Mouse (Mus musculus) hindbrain, embryonic 12.5 days (tissue): Measurements from ENCODE around the gene Olah. TPM values are rescaled to one million over a fixed set of nuclear protein-coding genes. Genes with fewer than 3 reads are reported as not detected.

Experiments
- ATAC-seq: fragments of 200-750 bp; cut with Nextera tagmentation; 2 replicates; pipeline ENCODE4 v1.8.0; 2017; ENCODE audit warnings: moderate TSS enrichment; ENCODE audit not compliant: low FRiP score
- H3K27ac ChIP-seq: fragments of 300-500 bp; sonication (generic); 2 replicates; pipeline ENCODE4 v1.5.1; 2016; ENCODE audit warnings: mild to moderate bottlenecking
- H3K27me3 ChIP-seq: fragments of 300-500 bp; sonication (generic); 2 replicates; pipeline ENCODE4 v1.6.1; 2016; ENCODE audit warnings: mild to moderate bottlenecking
- H3K36me3 ChIP-seq: fragments of 300-500 bp; sonication (generic); 2 replicates; pipeline ENCODE4 v1.6.1; 2016; ENCODE audit warnings: mild to moderate bottlenecking
- H3K4me1 ChIP-seq: fragments of 300-500 bp; sonication (generic); 2 replicates; pipeline ENCODE4 v1.6.1; 2016
- H3K4me2 ChIP-seq: fragments of 300-500 bp; sonication (generic); replicated peaks from 2 replicates; pipeline ENCODE4 v1.6.1; 2016; ENCODE audit warnings: mild to moderate bottlenecking
- H3K4me3 ChIP-seq: fragments of 300-500 bp; sonication (generic); 2 replicates; pipeline ENCODE4 v1.5.1; 2016; ENCODE audit warnings: mild to moderate bottlenecking
- H3K9ac ChIP-seq: fragments of 300-500 bp; sonication (generic); 2 replicates; pipeline ENCODE4 v1.6.1; 2016; ENCODE audit warnings: mild to moderate bottlenecking, moderate library complexity
- H3K9me3 ChIP-seq: fragments of 300-500 bp; sonication (generic); replicated peaks from 2 replicates; pipeline ENCODE4 v1.6.1; 2016; ENCODE audit warnings: mild to moderate bottlenecking
- WGBS: fragments of 180-500 bp; shearing (Covaris S2); methylation state at CpG from one replicate; pipeline ENCODE4 v1.1.7; 2016; 5-methylcytosine and 5-hydroxymethylcytosine counted together
- polyA plus RNA-seq: library from polyadenylated mRNA; unstranded; fragments of >200 nt; fragmentation: Nextera tagmentation; extraction: Ambion mirVana; gene quantifications from 2 replicates; pipeline ENCODE4 v1.2.1, GENCODE M21; 2016

Olah gene
- polyA plus RNA-seq, 1 experiment from 2014 or later, result not detected

GRCm38 (mm10) chr2:3414241-3414640 lies 17.2 kb upstream of the Olah start:
- 37% methylated on average over 4 of the region's 4 CpGs for WGBS
- Histone ChIP-seq H3K4me1 (0 out of 2 replicates have a peak, but pooled peaks cover 2% of the 10 kb centered on the region), H3K4me3 (no peak overlapping the region), H3K9me3 (no peaks in the 10 kb centered on the region), H3K9ac (no peak overlapping the region), H3K27me3 (peaks cover 12% of the 10 kb centered on the region), H3K4me2 (no peak overlapping the region), H3K27ac (no peak overlapping the region), H3K36me3 (no peaks in the 10 kb centered on the region)
- no peak for ATAC-seq

DNA sequence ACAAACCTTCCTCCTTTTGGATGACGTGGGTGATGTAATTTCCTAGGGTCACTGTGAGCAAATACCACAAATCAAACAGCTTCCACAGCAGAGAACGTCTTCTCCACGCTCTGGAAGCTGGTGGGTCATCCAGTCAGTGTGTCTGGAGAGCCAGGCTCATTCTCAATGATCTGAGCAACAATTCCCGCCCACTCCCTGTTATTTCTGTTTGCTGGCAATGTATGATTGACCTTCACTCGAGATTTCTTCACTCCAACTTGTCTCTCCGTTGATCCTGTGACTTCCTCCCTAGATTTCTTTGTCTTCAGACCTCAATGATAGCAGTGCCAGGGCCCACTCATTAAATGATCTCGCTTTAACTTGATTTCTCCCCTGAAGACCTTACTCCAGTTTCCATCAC lies 10.7 kb upstream of the Olah start:
- no peak for ATAC-seq
- Histone ChIP-seq H3K27me3 (no peaks in the 10 kb centered on the region), H3K4me1 (no peaks in the 10 kb centered on the region), H3K36me3 (no peaks in the 10 kb centered on the region), H3K9ac (no peak overlapping the region), H3K27ac (no peak overlapping the region), H3K4me3 (no peak overlapping the region), H3K4me2 (no peak overlapping the region), H3K9me3 (no peaks in the 10 kb centered on the region)
- WGBS, result 82% methylated on average over 7 of the region's 7 CpGs

- WGBS, result 88% methylated on average over 4 of the region's 4 CpGs
- H3K27ac ChIP-seq, result no peak overlapping the region
Measured at GRCm38 (mm10) chr2:3405981-3406380, 9.0 kb upstream of the Olah start.

GRCm38 (mm10) chr2:3391945-3392344 lies 5.1 kb downstream of the Olah start:
- Histone ChIP-seq H3K4me3 (no peak overlapping the region), H3K9me3 (no peaks in the 10 kb centered on the region), H3K4me2 (no peak overlapping the region), H3K4me1 (no peaks in the 10 kb centered on the region), H3K27ac (no peak overlapping the region), H3K36me3 (no peaks in the 10 kb centered on the region), H3K27me3 (no peaks in the 10 kb centered on the region), H3K9ac (no peak overlapping the region)
- WGBS, result 74% methylated on average over 2 of the region's 2 CpGs
- no peak for ATAC-seq

More at GRCm38 (mm10) chr2:3405981-3406380, 9.0 kb upstream of the Olah start:
- no peaks in the 10 kb centered on the region for H3K9me3 ChIP-seq
- no peaks in the 10 kb centered on the region for H3K36me3 ChIP-seq
- no peak overlapping the region for H3K4me3 ChIP-seq
- H3K27me3 ChIP-seq, result no peaks in the 10 kb centered on the region
- H3K4me2 ChIP-seq, result no peak overlapping the region
- no peak overlapping the region for H3K9ac ChIP-seq
- H3K4me1 ChIP-seq, result no peaks in the 10 kb centered on the region
- ATAC-seq, result no peak

GRCm38 (mm10) chr2:3387105-3387860 lies 9.7 kb downstream of the Olah start:
- no peaks in the 10 kb centered on the region for H3K4me1 ChIP-seq
- 87% methylated on average over 6 of the region's 6 CpGs for WGBS
- H3K27me3 ChIP-seq, result no peaks in the 10 kb centered on the region
- ATAC-seq, result no peak
- no peak overlapping the region for H3K4me2 ChIP-seq
- no peak overlapping the region for H3K4me3 ChIP-seq
- H3K36me3 ChIP-seq, result no peaks in the 10 kb centered on the region
- no peak overlapping the region for H3K27ac ChIP-seq
- H3K9ac ChIP-seq, result no peak overlapping the region
- no peaks in the 10 kb centered on the region for H3K9me3 ChIP-seq

DNA sequence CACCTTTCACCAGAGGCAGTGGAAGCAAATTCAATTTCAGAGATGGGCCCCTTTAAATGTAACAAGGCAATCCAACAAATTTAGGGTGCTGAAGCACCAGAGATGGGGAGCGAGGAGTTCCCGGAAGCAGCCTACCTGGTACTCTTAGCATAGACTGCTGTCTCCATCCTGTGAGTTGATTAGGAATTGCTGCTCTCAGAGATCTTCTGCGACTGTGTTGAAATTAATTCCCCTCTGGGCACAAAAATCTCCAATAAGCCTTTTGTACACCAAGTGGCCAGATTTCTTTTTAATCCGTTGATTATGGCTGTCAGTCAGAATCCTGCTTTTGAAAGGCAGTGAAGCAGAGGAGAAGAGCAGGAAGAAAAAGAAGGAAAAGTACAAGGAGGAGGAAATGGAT lies 31.9 kb downstream of the Olah start:
- H3K9me3 ChIP-seq, result no peaks in the 10 kb centered on the region
- H3K4me3 ChIP-seq, result no peak overlapping the region
- no peaks in the 10 kb centered on the region for H3K4me1 ChIP-seq
- 73% methylated on average over 4 of the region's 4 CpGs for WGBS
- no peak overlapping the region for H3K9ac ChIP-seq
- ATAC-seq, result no peak
- no peak overlapping the region for H3K4me2 ChIP-seq
- H3K36me3 ChIP-seq, result no peaks in the 10 kb centered on the region
- no peak overlapping the region for H3K27ac ChIP-seq
- no peaks in the 10 kb centered on the region for H3K27me3 ChIP-seq

DNA sequence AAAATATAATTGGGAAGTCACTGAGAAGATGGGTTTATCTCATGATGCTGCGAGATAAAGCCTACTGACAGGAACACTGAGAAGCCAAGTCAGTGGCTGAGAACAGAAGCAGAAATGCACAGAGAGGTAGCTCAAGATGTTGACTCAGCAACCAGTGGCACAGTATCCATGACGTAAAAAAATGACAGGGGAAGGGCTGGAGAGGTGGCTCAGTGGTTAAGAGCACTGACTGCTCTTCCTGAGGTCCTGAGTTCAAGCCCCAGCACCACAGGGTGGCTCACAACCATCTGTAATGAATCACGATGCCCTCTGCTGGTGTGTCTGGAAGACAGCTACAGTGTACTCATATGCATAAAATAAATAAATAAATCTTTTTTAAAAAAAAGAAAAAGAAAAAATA lies 35.9 kb downstream of the Olah start:
- H3K4me3 ChIP-seq, result no peak overlapping the region
- no peak overlapping the region for H3K27ac ChIP-seq
- H3K4me2 ChIP-seq, result no peak overlapping the region
- no peak for ATAC-seq
- 83% methylated on average over 3 of the region's 3 CpGs for WGBS
- no peaks in the 10 kb centered on the region for H3K4me1 ChIP-seq
- no peaks in the 10 kb centered on the region for H3K27me3 ChIP-seq
- H3K36me3 ChIP-seq, result no peaks in the 10 kb centered on the region
- no peak overlapping the region for H3K9ac ChIP-seq
- no peaks in the 10 kb centered on the region for H3K9me3 ChIP-seq

DNA sequence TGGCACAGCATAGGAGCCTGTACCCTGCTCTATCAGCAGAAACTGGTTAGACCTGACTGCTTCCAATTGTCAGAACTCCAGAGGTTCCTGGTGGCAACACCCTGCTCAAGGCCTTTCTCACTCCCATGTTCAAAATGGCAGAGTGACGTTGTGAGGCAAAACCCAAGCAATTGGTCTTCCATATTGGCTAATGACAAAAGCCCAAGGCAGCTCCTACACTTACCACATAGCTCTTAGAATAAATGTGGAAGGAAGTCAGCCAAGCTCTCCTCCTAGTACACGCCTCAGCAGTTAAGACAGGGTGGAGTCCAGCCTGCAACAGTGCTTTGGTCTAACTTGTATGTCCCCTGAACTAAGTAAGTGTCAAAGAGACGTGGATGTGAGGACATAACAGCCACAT lies 39.1 kb downstream of the Olah start:
- Histone ChIP-seq H3K4me2 (no peak overlapping the region), H3K4me1 (no peaks in the 10 kb centered on the region), H3K36me3 (no peaks in the 10 kb centered on the region), H3K9ac (no peak overlapping the region), H3K4me3 (no peak overlapping the region), H3K9me3 (no peaks in the 10 kb centered on the region), H3K27me3 (no peaks in the 10 kb centered on the region), H3K27ac (no peak overlapping the region)
- ATAC-seq, result no peak
- WGBS, result 77% methylated on average over 3 of the region's 3 CpGs

GRCm38 (mm10) chr2:3356311-3356710 lies 40.7 kb downstream of the Olah start:
- H3K4me2 ChIP-seq, result no peak overlapping the region
- H3K27ac ChIP-seq, result no peak overlapping the region
- ATAC-seq, result no peak
- H3K27me3 ChIP-seq, result no peaks in the 10 kb centered on the region
- no peaks in the 10 kb centered on the region for H3K36me3 ChIP-seq
- 82% methylated on average over 3 of the region's 3 CpGs for WGBS
- no peak overlapping the region for H3K9ac ChIP-seq
- H3K9me3 ChIP-seq, result no peaks in the 10 kb centered on the region
- no peaks in the 10 kb centered on the region for H3K4me1 ChIP-seq
- H3K4me3 ChIP-seq, result no peak overlapping the region

GRCm38 (mm10) chr2:3355793-3356192 lies 41.2 kb downstream of the Olah start:
- Histone ChIP-seq H3K4me2 (no peak overlapping the region), H3K9me3 (no peaks in the 10 kb centered on the region), H3K4me1 (no peaks in the 10 kb centered on the region), H3K27ac (no peak overlapping the region), H3K9ac (no peak overlapping the region), H3K36me3 (no peaks in the 10 kb centered on the region), H3K27me3 (no peaks in the 10 kb centered on the region), H3K4me3 (no peak overlapping the region)
- ATAC-seq, result no peak
- WGBS, result 88% methylated on average over 8 of the region's 8 CpGs

GRCm38 (mm10) chr2:3353160-3353559 lies 43.9 kb downstream of the Olah start:
- Histone ChIP-seq H3K4me3 (no peak overlapping the region), H3K27me3 (no peaks in the 10 kb centered on the region), H3K9me3 (no peaks in the 10 kb centered on the region), H3K9ac (no peak overlapping the region), H3K36me3 (no peaks in the 10 kb centered on the region), H3K4me2 (no peak overlapping the region), H3K27ac (no peak overlapping the region), H3K4me1 (no peaks in the 10 kb centered on the region)
- ATAC-seq, result no peak

- H3K4me1 ChIP-seq, result no peaks in the 10 kb centered on the region
- H3K36me3 ChIP-seq, result no peaks in the 10 kb centered on the region
- WGBS, result 22% methylated on average over 3 of the region's 3 CpGs
- no peak overlapping the region for H3K27ac ChIP-seq
- no peak overlapping the region for H3K9ac ChIP-seq
- H3K9me3 ChIP-seq, result no peaks in the 10 kb centered on the region
- no peaks in the 10 kb centered on the region for H3K27me3 ChIP-seq
- ATAC-seq, result no peak
- no peak overlapping the region for H3K4me3 ChIP-seq
- no peak overlapping the region for H3K4me2 ChIP-seq
Measured at GRCm38 (mm10) chr2:3348919-3349318, 48.1 kb downstream of the Olah start.

GRCm38 (mm10) chr2:3348422-3348821 lies 48.6 kb downstream of the Olah start:
- no peak overlapping the region for H3K27ac ChIP-seq

More at GRCm38 (mm10) chr2:3348422-3348821, 48.6 kb downstream of the Olah start:
- Histone ChIP-seq H3K27me3 (no peaks in the 10 kb centered on the region), H3K4me3 (no peak overlapping the region), H3K4me1 (no peaks in the 10 kb centered on the region), H3K4me2 (no peak overlapping the region), H3K36me3 (no peaks in the 10 kb centered on the region), H3K9me3 (no peaks in the 10 kb centered on the region), H3K9ac (no peak overlapping the region)
- no peak for ATAC-seq
- 78% methylated on average over 4 of the region's 4 CpGs for WGBS
